Mouse (Mus musculus) heart, postnatal 0 days (tissue): ENCODE measurements at regions not wholly inside any gene's neighbourhood (a gene's known extent, or its start where the extent isn't known, plus 50 kb on each side); places are given as distances from the start of the nearest gene placed in this dataset.

Experiments used
- CTCF ChIP-seq: IDR thresholded peaks from 2 replicates; pipeline ENCODE4 v1.5.1; 2016; ENCODE audit warnings: antibody characterized with exemption, control low read depth, low read depth
- EP300 ChIP-seq: IDR thresholded peaks from 2 replicates; pipeline ENCODE4 v1.6.1; 2016; ENCODE audit warnings: antibody characterized with exemption, low read depth

- no peak for TF ChIP-seq EP300
- no peak for TF ChIP-seq CTCF
Observed at GRCm38 (mm10) chr16:89703158-89703557, 132.2 kb upstream of the Krtap11-1 start.
